Mouse (Mus musculus): ENCODE data around the gene Tgtp2. TPM values are rescaled to one million over a fixed set of nuclear protein-coding genes. Genes with fewer than 3 reads are reported as not detected.

Tgtp2 gene
- polyA plus RNA-seq, 1 experiment = 0.12 TPM

- H3ac ChIP-seq (ENCODE audit: control insufficient read depth, insufficient read length, low read depth) = no peak overlapping the region
- no peaks in the 10 kb centered on the region for H3K36me3 ChIP-seq (ENCODE audit: control insufficient read depth, insufficient read depth)
- H3K79me2 ChIP-seq (ENCODE audit: control insufficient read depth, insufficient read depth) = no peaks in the 10 kb centered on the region
- H3K79me3 ChIP-seq (ENCODE audit: low read depth) = no peaks in the 10 kb centered on the region
- H3K4me3 ChIP-seq (ENCODE audit: insufficient read depth, poor library complexity, severe bottlenecking) = no peak overlapping the region
- TF ChIP-seq CTCF (IDR thresholded peaks at IDR 0.05; ENCODE audit: control insufficient read depth, insufficient read depth, insufficient read length) (no peak), MYOD1 (IDR thresholded peaks at IDR 0.05; ENCODE audit: control insufficient read depth, insufficient read length, low read depth) (no peak), USF1 (IDR thresholded peaks at IDR 0.05; ENCODE audit: low read depth) (no peak), FOSL1 (IDR thresholded peaks at IDR 0.05; ENCODE audit: insufficient read depth, low read length, poor library complexity, severe bottlenecking) (no peak)
- no peaks in the 10 kb centered on the region for H3K27me3 ChIP-seq (ENCODE audit: control insufficient read depth, insufficient read depth, insufficient read length)
Measured at GRCm38 (mm10) chr11:49083808-49084207, 19.8 kb upstream of the Tgtp2 start.

DNA sequence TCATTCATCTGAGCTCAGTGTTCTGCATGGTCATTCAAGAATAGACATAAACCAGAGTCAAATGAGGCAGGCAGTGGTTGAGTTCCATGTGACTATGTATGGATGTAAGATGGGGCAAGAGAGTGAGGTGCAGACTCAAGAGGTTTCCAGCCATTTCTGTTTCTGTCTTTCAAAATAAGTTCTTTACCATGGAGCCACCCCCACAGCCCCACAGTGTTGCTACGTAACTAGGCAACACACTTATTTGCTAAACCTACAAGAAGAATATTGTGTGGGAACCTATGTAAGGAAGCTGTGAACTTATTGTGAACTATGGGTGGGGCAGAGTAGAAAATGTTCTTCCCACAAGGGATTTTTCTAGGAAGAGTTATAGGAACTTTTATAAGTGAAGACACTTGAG is 19.1 kb upstream of the Tgtp2 start:
- Histone ChIP-seq H3K79me3 (ENCODE audit: low read depth) (no peaks in the 10 kb centered on the region), H3K27me3 (ENCODE audit: control insufficient read depth, insufficient read depth, insufficient read length) (no peaks in the 10 kb centered on the region), H3K4me3 (ENCODE audit: insufficient read depth, poor library complexity, severe bottlenecking) (no peak overlapping the region), H3K79me2 (ENCODE audit: control insufficient read depth, insufficient read depth) (no peaks in the 10 kb centered on the region), H3ac (ENCODE audit: control insufficient read depth, insufficient read length, low read depth) (no peak overlapping the region), H3K36me3 (ENCODE audit: control insufficient read depth, insufficient read depth) (no peaks in the 10 kb centered on the region)
- no peak for TF ChIP-seq MAX (IDR thresholded peaks at IDR 0.05)
- TF ChIP-seq USF1 (IDR thresholded peaks at IDR 0.05; ENCODE audit: low read depth) = no peak
- TF ChIP-seq MYOG (IDR thresholded peaks at IDR 0.05; ENCODE audit: control insufficient read depth, extremely low read depth, insufficient read length) = no peak
- no peak for TF ChIP-seq CEBPB (IDR thresholded peaks at IDR 0.05; ENCODE audit: low read depth)
- TF ChIP-seq MYOD1 (IDR thresholded peaks at IDR 0.05; ENCODE audit: control insufficient read depth, insufficient read length, low read depth) = no peak
- TF ChIP-seq FOSL1 (IDR thresholded peaks at IDR 0.05; ENCODE audit: insufficient read depth, low read length, poor library complexity, severe bottlenecking) = no peak
- no peak for TF ChIP-seq CTCF (IDR thresholded peaks at IDR 0.05; ENCODE audit: control insufficient read depth, insufficient read depth, insufficient read length)

DNA sequence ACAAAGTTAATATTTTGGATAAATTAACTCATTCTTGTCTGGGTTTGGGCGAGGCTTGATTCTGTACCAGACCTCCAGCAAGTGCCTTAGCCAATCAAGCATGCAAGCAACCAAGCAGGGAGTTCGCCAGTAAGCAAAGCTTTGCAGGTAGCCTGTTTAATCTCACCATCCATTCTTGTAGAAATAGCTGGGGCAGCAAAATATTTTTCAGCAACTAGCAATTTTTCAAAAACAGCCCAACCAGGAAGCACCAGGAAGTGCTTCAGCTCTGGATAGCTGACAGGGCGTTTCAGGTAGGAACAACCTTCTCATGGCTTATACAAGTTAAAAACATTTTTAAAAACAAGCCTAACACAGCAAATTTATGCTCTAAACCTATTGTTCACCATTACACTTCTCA is 17.9 kb upstream of the Tgtp2 start:
- TF ChIP-seq FOSL1 (IDR thresholded peaks at IDR 0.05; ENCODE audit: insufficient read depth, low read length, poor library complexity, severe bottlenecking) = no peak
- TF ChIP-seq MYOD1 (IDR thresholded peaks at IDR 0.05; ENCODE audit: control insufficient read depth, insufficient read length, low read depth) = no peak
- Histone ChIP-seq H3K27me3 (ENCODE audit: control insufficient read depth, insufficient read depth, insufficient read length) (no peaks in the 10 kb centered on the region), H3K4me3 (ENCODE audit: insufficient read depth, poor library complexity, severe bottlenecking) (no peak overlapping the region), H3K79me2 (ENCODE audit: control insufficient read depth, insufficient read depth) (no peaks in the 10 kb centered on the region), H3K36me3 (ENCODE audit: control insufficient read depth, insufficient read depth) (no peaks in the 10 kb centered on the region), H3K79me3 (ENCODE audit: low read depth) (no peaks in the 10 kb centered on the region), H3ac (ENCODE audit: control insufficient read depth, insufficient read length, low read depth) (no peak overlapping the region)

DNA sequence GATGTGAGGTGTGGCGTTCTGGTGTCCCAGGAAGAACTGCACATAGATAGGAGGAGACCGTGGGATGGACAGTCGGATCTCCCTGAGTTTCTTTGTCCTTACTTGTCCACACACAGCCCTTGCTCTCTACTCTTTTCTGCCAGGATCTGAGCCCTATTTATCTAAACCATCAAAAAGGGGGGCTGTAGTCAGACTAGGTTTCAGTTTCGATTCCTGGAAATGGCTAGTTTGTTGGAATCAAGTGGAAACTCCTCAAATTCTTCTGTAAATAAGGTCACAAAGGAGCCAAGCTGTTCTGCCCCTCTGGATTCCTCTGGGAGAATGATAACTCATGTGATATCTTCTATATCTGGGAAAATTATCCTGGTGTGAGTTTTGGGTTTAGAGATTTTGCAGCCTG is 17.4 kb upstream of the Tgtp2 start:
- no peak overlapping the region for H3K4me3 ChIP-seq (ENCODE audit: insufficient read depth, poor library complexity, severe bottlenecking)
- H3K27me3 ChIP-seq (ENCODE audit: control insufficient read depth, insufficient read depth, insufficient read length) = no peaks in the 10 kb centered on the region
- no peaks in the 10 kb centered on the region for H3K36me3 ChIP-seq (ENCODE audit: control insufficient read depth, insufficient read depth)
- no peaks in the 10 kb centered on the region for H3K79me3 ChIP-seq (ENCODE audit: low read depth)
- TF ChIP-seq MYOG (IDR thresholded peaks at IDR 0.05; ENCODE audit: control insufficient read depth, extremely low read depth, insufficient read length) = no peak
- TF ChIP-seq FOSL1 (IDR thresholded peaks at IDR 0.05; ENCODE audit: insufficient read depth, low read length, poor library complexity, severe bottlenecking) = no peak
- no peak for TF ChIP-seq CEBPB (IDR thresholded peaks at IDR 0.05; ENCODE audit: low read depth)
- TF ChIP-seq MAX (IDR thresholded peaks at IDR 0.05) = no peak
- TF ChIP-seq MYOD1 (IDR thresholded peaks at IDR 0.05; ENCODE audit: control insufficient read depth, insufficient read length, low read depth) = no peak
- no peak for TF ChIP-seq USF1 (IDR thresholded peaks at IDR 0.05; ENCODE audit: low read depth)
- no peak for TF ChIP-seq CTCF (IDR thresholded peaks at IDR 0.05; ENCODE audit: control insufficient read depth, insufficient read depth, insufficient read length)
- H3K79me2 ChIP-seq (ENCODE audit: control insufficient read depth, insufficient read depth) = no peaks in the 10 kb centered on the region
- H3ac ChIP-seq (ENCODE audit: control insufficient read depth, insufficient read length, low read depth) = no peak overlapping the region

- no peak overlapping the region for H3ac ChIP-seq (ENCODE audit: control insufficient read depth, insufficient read length, low read depth)
- TF ChIP-seq MYOG (IDR thresholded peaks at IDR 0.05; ENCODE audit: control insufficient read depth, extremely low read depth, insufficient read length) (no peak), CEBPB (IDR thresholded peaks at IDR 0.05; ENCODE audit: low read depth) (no peak), CTCF (IDR thresholded peaks at IDR 0.05; ENCODE audit: control insufficient read depth, insufficient read depth, insufficient read length) (no peak), USF1 (IDR thresholded peaks at IDR 0.05; ENCODE audit: low read depth) (no peak), MAX (IDR thresholded peaks at IDR 0.05) (no peak), MYOD1 (IDR thresholded peaks at IDR 0.05; ENCODE audit: control insufficient read depth, insufficient read length, low read depth) (no peak), FOSL1 (IDR thresholded peaks at IDR 0.05; ENCODE audit: insufficient read depth, low read length, poor library complexity, severe bottlenecking) (no peak)
- no peaks in the 10 kb centered on the region for H3K36me3 ChIP-seq (ENCODE audit: control insufficient read depth, insufficient read depth)
Measured at GRCm38 (mm10) chr11:49080636-49081035, 16.6 kb upstream of the Tgtp2 start.

DNA sequence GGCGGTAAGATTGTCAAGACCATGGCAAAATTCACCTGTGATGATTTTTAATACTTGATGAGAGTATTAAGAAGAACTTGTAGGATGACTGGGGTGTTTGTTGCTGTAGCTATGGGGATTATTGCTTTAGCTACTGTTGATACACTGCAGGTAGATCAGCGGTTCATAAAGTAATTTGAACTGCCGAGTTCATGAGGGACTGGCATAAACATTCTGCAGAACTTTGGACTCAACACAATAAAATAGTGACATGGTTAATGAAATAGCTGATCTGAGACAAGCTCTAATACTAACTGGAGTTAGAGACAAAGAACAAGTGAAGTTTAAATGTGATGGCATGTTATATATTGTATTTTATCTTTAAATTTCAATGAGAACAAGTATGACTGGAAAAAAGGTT is 14.7 kb upstream of the Tgtp2 start:
- no peak for TF ChIP-seq CEBPB (IDR thresholded peaks at IDR 0.05; ENCODE audit: low read depth)
- no peak for TF ChIP-seq MYOG (IDR thresholded peaks at IDR 0.05; ENCODE audit: control insufficient read depth, extremely low read depth, insufficient read length)
- no peak for TF ChIP-seq FOSL1 (IDR thresholded peaks at IDR 0.05; ENCODE audit: insufficient read depth, low read length, poor library complexity, severe bottlenecking)
- Histone ChIP-seq H3K4me3 (ENCODE audit: insufficient read depth, poor library complexity, severe bottlenecking) (no peak overlapping the region), H3K27me3 (ENCODE audit: control insufficient read depth, insufficient read depth, insufficient read length) (no peaks in the 10 kb centered on the region), H3ac (ENCODE audit: control insufficient read depth, insufficient read length, low read depth) (no peak overlapping the region), H3K79me3 (ENCODE audit: low read depth) (no peaks in the 10 kb centered on the region), H3K36me3 (ENCODE audit: control insufficient read depth, insufficient read depth) (no peaks in the 10 kb centered on the region), H3K79me2 (ENCODE audit: control insufficient read depth, insufficient read depth) (no peaks in the 10 kb centered on the region)

More at GRCm38 (mm10) chr11:49080636-49081035, 16.6 kb upstream of the Tgtp2 start:
- no peaks in the 10 kb centered on the region for H3K79me2 ChIP-seq (ENCODE audit: control insufficient read depth, insufficient read depth)
- no peaks in the 10 kb centered on the region for H3K27me3 ChIP-seq (ENCODE audit: control insufficient read depth, insufficient read depth, insufficient read length)
- no peak overlapping the region for H3K4me3 ChIP-seq (ENCODE audit: insufficient read depth, poor library complexity, severe bottlenecking)
- no peaks in the 10 kb centered on the region for H3K79me3 ChIP-seq (ENCODE audit: low read depth)
